ENCODE assay signal across 18 mouse cellular contexts in genomic region chr5:3219230-3219629, GRCm38 (mm10).
"Had no signal": no experiment of that assay in that cellular context is flagged by ENCODE, and none has a peak within 500 bp of the region (broad histone marks: within the 10 kb centered on the region; RNA-seq: fewer than 3 reads in every experiment).

No protein-coding gene starts in this region.

- DNase-seq: lung, adult 18-20 months; lung, embryonic 14.5 days; lung, postnatal 14 days; lung, postnatal 36 days; midbrain, embryonic 14.5 days; retina, postnatal 1 day; right cerebral cortex, adult 18-20 months; right cerebral cortex, postnatal 25 days; right cerebral cortex, postnatal 4 days; spleen, adult 18-20 months; thymus, adult 18-20 months; thymus, postnatal 25 days; thymus, postnatal 4 days had no signal

- H3K4me1 ChIP-seq: midbrain, embryonic 10.5 days; midbrain, embryonic 12.5 days; neural tube, embryonic 13.5 days; neural tube, embryonic 15.5 days had no signal

- H3K4me3 ChIP-seq: midbrain, embryonic 10.5 days; midbrain, embryonic 12.5 days; myocyte; neural tube, embryonic 13.5 days; neural tube, embryonic 15.5 days had no signal

- H3K9ac ChIP-seq: lung, embryonic 14.5 days; midbrain, embryonic 12.5 days; neural tube, embryonic 13.5 days; neural tube, embryonic 15.5 days had no signal

- H3K27ac ChIP-seq: midbrain, embryonic 10.5 days; midbrain, embryonic 12.5 days; neural tube, embryonic 13.5 days; neural tube, embryonic 15.5 days had no signal

- H3K9me3 ChIP-seq: midbrain, embryonic 10.5 days; midbrain, embryonic 12.5 days; neural tube, embryonic 13.5 days; neural tube, embryonic 15.5 days had no signal

- H3K27me3 ChIP-seq: midbrain, embryonic 12.5 days; neural tube, embryonic 13.5 days; neural tube, embryonic 15.5 days had no signal

- H3K4me2 ChIP-seq: lung, embryonic 14.5 days; midbrain, embryonic 12.5 days; neural tube, embryonic 13.5 days; neural tube, embryonic 15.5 days had no signal

- H3K36me3 ChIP-seq: midbrain, embryonic 10.5 days; midbrain, embryonic 12.5 days; neural tube, embryonic 13.5 days; neural tube, embryonic 15.5 days had no signal
